Mouse (Mus musculus): ENCODE results near the gene 1700014D04Rik. TPM values are rescaled to one million over a fixed set of nuclear protein-coding genes. Genes with fewer than 3 reads are reported as not detected.
A peak's percentile ranks its signal among the peaks of the same experiment; 100 is the strongest.
"Not testable (repeated sequence)": the region's sequence is repeated elsewhere in the genome, so short reads cannot be mapped to it uniquely, and the experiment has no call there.

Gene 1700014D04Rik
- 0.58 TPM in 1 of 2 replicates, not detected in the other for polyA plus RNA-seq (2014; fragmentation: Nextera tagmentation; extraction: Ambion mirVana)

- 77% methylated on average over 9 of the region's 9 CpGs for WGBS
- DNase-seq (ENCODE audit: low spot score): no peak
- no peak within 1 kb of the TSS for H3K9ac ChIP-seq (ENCODE audit: low read length)
- H3K36me3 ChIP-seq (ENCODE audit: control insufficient read depth, insufficient read depth, low read length): no peaks in the 10 kb centered on the region
- 0 out of 2 replicates have a peak, but pooled peaks cover 2% of the 10 kb centered on the region for H3K4me1 ChIP-seq (ENCODE audit: control insufficient read depth, insufficient read depth, low read length)
- no peaks in the 10 kb centered on the region for H3K27me3 ChIP-seq (ENCODE audit: control insufficient read depth, insufficient read depth, low read length)
- no peak within 1 kb of the TSS for H3K27ac ChIP-seq (replicated peaks; ENCODE audit: low read depth, low read length)
- no peak for ATAC-seq (ENCODE audit: insufficient number of reproducible peaks, low FRiP score, low TSS enrichment, low read depth)
- no peaks in the 10 kb centered on the region for H3K9me3 ChIP-seq (ENCODE audit: control insufficient read depth, low read length)
- H3K4me2 ChIP-seq (ENCODE audit: low read depth, severe bottlenecking): no peak within 1 kb of the TSS
- no peak within 1 kb of the TSS for H3K4me3 ChIP-seq (ENCODE audit: low read depth, low read length)
Measured at GRCm38 (mm10) chr13:59746711-59747110, at the start of gene 1700014D04Rik. Gene 1700014D04Rik (minus strand): TSS chr13:59746752.

GRCm38 (mm10) chr13:59795807-59796465 is 49.4 kb upstream of the 1700014D04Rik start:
- no peaks in the 10 kb centered on the region for H3K4me1 ChIP-seq (ENCODE audit: control insufficient read depth, insufficient read depth, low read length)
- no peak overlapping the region for H3K27ac ChIP-seq (replicated peaks; ENCODE audit: low read depth, low read length)
- H3K9me3 ChIP-seq (ENCODE audit: control insufficient read depth, low read length): no peaks in the 10 kb centered on the region
- H3K4me2 ChIP-seq (ENCODE audit: low read depth, severe bottlenecking): no peak overlapping the region
- H3K36me3 ChIP-seq (ENCODE audit: control insufficient read depth, insufficient read depth, low read length): peaks cover 27% of the 10 kb centered on the region
- DNase-seq (ENCODE audit: low spot score) (no peak), ATAC-seq (ENCODE audit: insufficient number of reproducible peaks, low FRiP score, low TSS enrichment, low read depth) (no peak)
- no peaks in the 10 kb centered on the region for H3K27me3 ChIP-seq (ENCODE audit: control insufficient read depth, insufficient read depth, low read length)
- no peak overlapping the region for H3K4me3 ChIP-seq (ENCODE audit: low read depth, low read length)
- WGBS: 91% methylated on average over 6 of the region's 6 CpGs
- H3K9ac ChIP-seq (ENCODE audit: low read length): no peak overlapping the region

GRCm38 (mm10) chr13:59794786-59795185 is 48.2 kb upstream of the 1700014D04Rik start:
- Histone ChIP-seq H3K9ac (ENCODE audit: low read length) (no peak overlapping the region), H3K27me3 (ENCODE audit: control insufficient read depth, insufficient read depth, low read length) (no peaks in the 10 kb centered on the region), H3K27ac (replicated peaks; ENCODE audit: low read depth, low read length) (no peak overlapping the region), H3K9me3 (ENCODE audit: control insufficient read depth, low read length) (no peaks in the 10 kb centered on the region), H3K4me2 (ENCODE audit: low read depth, severe bottlenecking) (no peak overlapping the region), H3K36me3 (ENCODE audit: control insufficient read depth, insufficient read depth, low read length) (peaks cover 20% of the 10 kb centered on the region), H3K4me1 (ENCODE audit: control insufficient read depth, insufficient read depth, low read length) (no peaks in the 10 kb centered on the region), H3K4me3 (ENCODE audit: low read depth, low read length) (no peak overlapping the region)
- ATAC-seq (ENCODE audit: insufficient number of reproducible peaks, low FRiP score, low TSS enrichment, low read depth): no peak
- no peak for DNase-seq (ENCODE audit: low spot score)
- 90% methylated on average over 1 of the region's 1 CpGs for WGBS

GRCm38 (mm10) chr13:59782145-59782544 is 35.6 kb upstream of the 1700014D04Rik start, which contains the start of gene Gm49354:
Gene Gm49354 (minus strand): TSS chr13:59782245.
- peaks cover 45% of the 10 kb centered on the region for H3K36me3 ChIP-seq (ENCODE audit: control insufficient read depth, insufficient read depth, low read length)
- H3K9me3 ChIP-seq (ENCODE audit: control insufficient read depth, low read length): no peaks in the 10 kb centered on the region
- no peak within 1 kb of the TSS for H3K9ac ChIP-seq (ENCODE audit: low read length)
- H3K27me3 ChIP-seq (ENCODE audit: control insufficient read depth, insufficient read depth, low read length): no peaks in the 10 kb centered on the region
- whole genome bisulfite sequencing: 96% methylated on average over 7 of the region's 7 CpGs
- H3K4me2 ChIP-seq (ENCODE audit: low read depth, severe bottlenecking): no peak within 1 kb of the TSS
- no peak for ATAC-seq (ENCODE audit: insufficient number of reproducible peaks, low FRiP score, low TSS enrichment, low read depth)
- no peak within 1 kb of the TSS for H3K27ac ChIP-seq (replicated peaks; ENCODE audit: low read depth, low read length)
- no peak for DNase-seq (ENCODE audit: low spot score)
- H3K4me1 ChIP-seq (ENCODE audit: control insufficient read depth, insufficient read depth, low read length): no peaks in the 10 kb centered on the region
- H3K4me3 ChIP-seq (ENCODE audit: low read depth, low read length): no peak within 1 kb of the TSS

- DNase-seq (ENCODE audit: low spot score); ATAC-seq (ENCODE audit: insufficient number of reproducible peaks, low FRiP score, low TSS enrichment, low read depth); H3K27ac ChIP-seq (replicated peaks; ENCODE audit: low read depth, low read length); H3K9me3 ChIP-seq (ENCODE audit: control insufficient read depth, low read length); H3K9ac ChIP-seq (ENCODE audit: low read length); H3K4me2 ChIP-seq (ENCODE audit: low read depth, severe bottlenecking); H3K27me3 ChIP-seq (ENCODE audit: control insufficient read depth, insufficient read depth, low read length); H3K4me1 ChIP-seq (ENCODE audit: control insufficient read depth, insufficient read depth, low read length); H3K4me3 ChIP-seq (ENCODE audit: low read depth, low read length): not testable (repeated sequence)
- WGBS: 94% methylated on average over 1 of the region's 1 CpGs
- H3K36me3 ChIP-seq (ENCODE audit: control insufficient read depth, insufficient read depth, low read length): peaks cover 31% of the 10 kb centered on the region
Measured at GRCm38 (mm10) chr13:59779744-59780264, 33.3 kb upstream of the 1700014D04Rik start.

GRCm38 (mm10) chr13:59779213-59779612 is 32.7 kb upstream of the 1700014D04Rik start:
- H3K27ac ChIP-seq (replicated peaks; ENCODE audit: low read depth, low read length): no peak overlapping the region
- H3K4me1 ChIP-seq (ENCODE audit: control insufficient read depth, insufficient read depth, low read length): no peaks in the 10 kb centered on the region
- no peaks in the 10 kb centered on the region for H3K9me3 ChIP-seq (ENCODE audit: control insufficient read depth, low read length)
- no peak overlapping the region for H3K4me3 ChIP-seq (ENCODE audit: low read depth, low read length)
- H3K9ac ChIP-seq (ENCODE audit: low read length): no peak overlapping the region
- H3K4me2 ChIP-seq (ENCODE audit: low read depth, severe bottlenecking): no peak overlapping the region
- H3K36me3 ChIP-seq (ENCODE audit: control insufficient read depth, insufficient read depth, low read length): peaks cover 28% of the 10 kb centered on the region
- 85% methylated on average over 4 of the region's 4 CpGs for WGBS
- ATAC-seq (ENCODE audit: insufficient number of reproducible peaks, low FRiP score, low TSS enrichment, low read depth) (no peak), DNase-seq (ENCODE audit: low spot score) (no peak)
- H3K27me3 ChIP-seq (ENCODE audit: control insufficient read depth, insufficient read depth, low read length): no peaks in the 10 kb centered on the region

- no peaks in the 10 kb centered on the region for H3K4me1 ChIP-seq (ENCODE audit: control insufficient read depth, insufficient read depth, low read length)
- 96% methylated on average over 3 of the region's 3 CpGs for WGBS
- H3K4me2 ChIP-seq (ENCODE audit: low read depth, severe bottlenecking): no peak overlapping the region
- no peak overlapping the region for H3K4me3 ChIP-seq (ENCODE audit: low read depth, low read length)
- peaks cover 4% of the 10 kb centered on the region; the same call in 1 of the 2 replicates for H3K36me3 ChIP-seq (ENCODE audit: control insufficient read depth, insufficient read depth, low read length)
- no peaks in the 10 kb centered on the region for H3K27me3 ChIP-seq (ENCODE audit: control insufficient read depth, insufficient read depth, low read length)
- H3K9me3 ChIP-seq (ENCODE audit: control insufficient read depth, low read length): no peaks in the 10 kb centered on the region
- no peak overlapping the region for H3K9ac ChIP-seq (ENCODE audit: low read length)
- H3K27ac ChIP-seq (replicated peaks; ENCODE audit: low read depth, low read length): no peak overlapping the region
- no peak for DNase-seq (ENCODE audit: low spot score)
- no peak for ATAC-seq (ENCODE audit: insufficient number of reproducible peaks, low FRiP score, low TSS enrichment, low read depth)
Measured at GRCm38 (mm10) chr13:59775168-59775567, 28.6 kb upstream of the 1700014D04Rik start.

GRCm38 (mm10) chr13:59771257-59771656 is 24.7 kb upstream of the 1700014D04Rik start:
- Histone ChIP-seq H3K27me3 (ENCODE audit: control insufficient read depth, insufficient read depth, low read length) (no peaks in the 10 kb centered on the region), H3K9ac (ENCODE audit: low read length) (no peak overlapping the region), H3K4me2 (ENCODE audit: low read depth, severe bottlenecking) (0 out of 2 replicates have a peak overlapping the region, but pooled peaks have one; percentile 74), H3K4me3 (ENCODE audit: low read depth, low read length) (no peak overlapping the region), H3K36me3 (ENCODE audit: control insufficient read depth, insufficient read depth, low read length) (peaks cover 4% of the 10 kb centered on the region; the same call in 1 of the 2 replicates), H3K27ac (replicated peaks; ENCODE audit: low read depth, low read length) (no peak overlapping the region; the same call in 1 of the 2 replicates), H3K4me1 (ENCODE audit: control insufficient read depth, insufficient read depth, low read length) (peaks cover 14% of the 10 kb centered on the region), H3K9me3 (ENCODE audit: control insufficient read depth, low read length) (no peaks in the 10 kb centered on the region)
- ATAC-seq (ENCODE audit: insufficient number of reproducible peaks, low FRiP score, low TSS enrichment, low read depth): no peak
- WGBS: 74% methylated on average over 9 of the region's 9 CpGs
- peak; percentile 30 for DNase-seq (ENCODE audit: low spot score)
